Mouse (Mus musculus): Measurements from ENCODE around the gene Gpkow. TPM values are rescaled to one million over a fixed set of nuclear protein-coding genes. Genes with fewer than 3 reads are reported as not detected.

Gene Gpkow
- polyA plus RNA-seq (2017; shearing (Covaris generic)), result 10 to 100 TPM; 53.2 to 55.6 TPM

DNA sequence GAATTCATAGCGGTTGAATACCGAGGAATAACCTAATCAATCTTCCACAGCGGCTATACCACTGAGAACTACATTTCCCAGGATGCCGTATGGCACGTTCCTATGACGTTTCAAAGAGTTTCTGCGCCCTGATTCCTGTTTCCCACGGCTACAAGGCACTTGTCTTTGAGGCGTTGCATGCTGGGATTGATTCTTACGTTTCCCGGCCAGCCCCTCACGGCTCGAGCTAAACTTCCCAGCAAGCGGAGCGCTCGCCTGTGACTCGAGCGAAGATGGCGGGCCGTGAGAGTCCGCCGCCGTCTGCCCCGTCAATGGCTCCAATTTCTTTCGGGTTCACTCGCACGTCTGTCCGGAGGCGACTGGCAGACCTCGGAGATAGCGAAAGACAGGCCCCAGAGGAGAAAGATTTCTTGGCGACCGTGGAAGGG, at the start of gene Gpkow:
Gpkow (plus strand) TSS at position 178 of the 428 bp plus-strand sequence.

DNA sequence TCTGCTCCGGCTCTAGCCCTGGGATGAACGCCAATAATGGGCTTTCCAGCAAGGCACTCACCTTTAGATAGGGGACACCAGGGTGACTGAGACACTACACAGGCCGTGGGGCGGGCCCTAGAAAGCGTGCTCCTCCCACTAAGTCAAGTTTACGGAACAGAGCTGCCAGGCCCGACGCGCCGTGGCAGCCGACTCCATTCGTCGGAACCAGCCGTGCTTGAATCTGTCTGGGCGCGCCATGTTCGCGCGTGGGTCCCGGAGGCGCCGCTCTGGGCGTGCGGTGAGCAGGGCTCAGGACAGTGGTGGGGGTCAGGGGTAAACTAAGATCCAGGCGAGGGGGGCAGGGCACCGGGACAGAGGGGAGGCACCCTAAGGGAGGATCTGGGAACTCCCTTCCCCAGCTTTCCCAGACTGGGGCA, 39.7 kb upstream of the Gpkow start, which contains the start of gene Prickle3:
Prickle3 (plus strand) TSS at position 40 of the 419 bp plus-strand sequence.

DNA sequence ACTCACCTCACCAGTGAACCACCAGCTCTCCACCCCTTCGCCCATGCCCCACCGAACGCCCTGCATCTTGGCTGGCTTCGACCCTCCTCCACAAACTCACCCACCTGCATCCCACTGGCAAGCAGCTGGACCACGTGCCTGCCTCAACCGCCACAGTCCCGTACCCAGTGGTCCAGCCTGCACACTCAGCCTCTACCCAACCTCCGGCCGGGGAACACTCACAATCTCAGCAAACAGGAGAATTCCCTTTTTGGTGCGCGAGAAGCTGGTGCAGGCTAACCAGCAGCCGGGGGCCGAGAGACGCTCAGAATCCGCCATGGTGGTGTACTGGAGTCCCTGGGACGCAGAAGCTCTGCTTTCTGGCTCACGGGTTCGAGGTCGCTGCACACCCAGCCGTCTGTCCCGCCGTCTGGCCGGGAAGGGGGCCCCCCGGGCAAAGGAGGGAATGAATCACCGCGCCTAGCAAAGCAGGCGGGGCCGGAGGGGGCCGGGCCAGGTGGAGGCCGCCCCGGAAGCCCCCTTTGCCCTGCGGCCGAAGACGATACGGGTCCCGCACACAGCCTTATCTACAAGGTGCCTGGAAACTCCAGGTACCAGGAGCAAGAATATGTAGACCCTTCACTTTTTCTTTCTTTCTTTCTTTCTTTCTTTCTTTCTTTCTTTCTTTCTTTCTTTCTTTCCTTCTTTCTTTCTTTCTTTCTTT, 25.9 kb upstream of the Gpkow start, which contains the start of gene Plp2:
Plp2 (minus strand) TSS at position 470 of the 703 bp plus-strand sequence.

DNA sequence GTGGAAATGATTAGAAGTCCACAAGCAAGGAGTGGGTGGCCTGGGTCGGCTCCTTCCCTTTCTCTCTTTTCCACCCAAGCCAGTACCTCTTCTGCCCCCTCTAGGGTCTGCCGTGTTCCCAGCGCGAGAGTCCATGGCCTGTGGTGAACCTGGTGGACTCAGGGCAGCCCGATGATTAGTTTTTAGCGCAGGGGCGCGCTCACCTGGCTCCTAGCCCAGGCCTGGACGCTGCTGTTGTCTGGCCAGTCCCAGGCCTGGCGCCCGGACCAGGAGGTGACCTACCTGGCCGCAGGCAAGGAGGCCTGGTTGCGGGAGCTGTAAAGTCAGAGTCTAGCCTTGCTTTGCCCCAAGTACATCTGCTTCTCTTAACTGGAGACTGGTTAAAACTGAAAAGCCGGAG, 16.1 kb upstream of the Gpkow start, which contains the start of gene Magix:
Magix (minus strand) TSS at position 388 of the 400 bp plus-strand sequence.

DNA sequence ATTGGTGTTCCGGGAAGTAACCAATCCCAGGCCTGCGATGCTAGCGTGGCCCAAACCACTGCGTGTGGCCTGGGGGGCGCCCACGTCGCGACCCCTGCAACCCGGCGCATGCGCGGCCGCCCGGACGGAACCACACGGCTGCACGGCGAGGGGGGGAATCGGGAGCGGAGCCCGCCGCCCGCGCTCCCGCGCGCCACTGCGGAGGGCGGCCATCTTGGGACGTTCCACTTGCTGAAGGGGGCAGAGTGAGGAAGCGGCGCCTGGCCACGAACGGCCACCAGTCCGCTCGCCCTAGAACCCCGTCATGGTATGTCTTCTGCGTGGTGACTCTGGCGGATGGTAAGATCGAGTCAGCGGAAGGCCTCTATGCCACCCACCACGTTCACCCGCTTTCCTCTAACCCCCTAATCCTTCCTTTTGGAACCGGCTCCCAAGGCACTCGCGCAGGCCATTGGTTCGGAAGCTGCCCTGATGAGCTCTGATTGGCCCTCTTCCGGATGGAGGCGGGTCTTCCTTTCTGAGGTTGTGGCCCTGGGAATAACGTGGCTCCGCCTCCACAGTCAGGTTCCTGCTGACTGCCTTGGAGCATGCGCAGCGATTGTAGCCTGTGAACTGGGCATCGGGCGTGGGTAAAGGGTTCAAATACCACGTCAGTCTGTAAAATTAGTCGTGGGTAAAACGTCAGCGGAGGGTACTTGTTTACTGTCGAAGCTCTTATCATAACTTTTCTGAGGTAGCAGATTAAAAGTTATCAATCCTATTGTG, 17.4 kb downstream of the Gpkow start, which contains the start of gene Wdr45:
Wdr45 (plus strand) TSS at position 199 of the 765 bp plus-strand sequence.

DNA sequence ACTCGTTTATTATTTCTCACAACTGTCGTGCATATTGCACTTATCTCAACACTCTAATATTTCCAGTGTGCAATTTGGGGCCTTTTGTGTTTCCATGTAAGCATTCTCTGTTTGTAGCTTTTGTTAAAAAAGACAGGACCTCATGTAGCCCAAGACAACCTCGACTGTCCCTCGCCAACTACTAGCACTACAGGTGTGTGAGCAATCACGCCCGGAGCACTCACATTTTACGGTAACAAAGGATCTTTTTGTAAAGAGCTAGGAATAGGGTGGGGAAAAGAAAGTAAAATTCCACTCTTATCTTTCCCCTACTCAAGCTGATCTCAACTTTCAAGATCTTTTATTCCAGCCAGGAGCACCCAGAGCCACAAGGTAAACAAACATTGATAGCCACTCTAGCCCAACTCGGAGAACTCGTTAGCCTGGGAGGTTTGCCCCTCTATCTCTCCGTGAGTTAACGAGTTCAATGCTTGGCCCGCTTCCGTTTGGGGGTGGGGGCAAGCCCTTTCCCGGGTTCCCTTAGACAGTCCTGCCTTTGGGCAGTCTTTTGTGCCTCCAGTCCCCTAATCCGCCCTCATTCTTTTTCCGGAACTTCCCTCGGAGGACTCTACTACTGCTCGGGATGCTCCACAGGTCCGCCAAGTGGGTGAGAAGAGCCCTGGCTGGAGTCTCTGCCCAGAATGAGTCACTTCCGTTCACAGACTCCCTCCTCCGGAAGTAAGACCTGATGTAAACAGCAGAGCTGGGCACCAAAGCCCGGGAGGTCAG, 24.8 kb downstream of the Gpkow start, which contains the start of gene Gm45208:
Gm45208 (plus strand) TSS at position 732 of the 768 bp plus-strand sequence.

DNA sequence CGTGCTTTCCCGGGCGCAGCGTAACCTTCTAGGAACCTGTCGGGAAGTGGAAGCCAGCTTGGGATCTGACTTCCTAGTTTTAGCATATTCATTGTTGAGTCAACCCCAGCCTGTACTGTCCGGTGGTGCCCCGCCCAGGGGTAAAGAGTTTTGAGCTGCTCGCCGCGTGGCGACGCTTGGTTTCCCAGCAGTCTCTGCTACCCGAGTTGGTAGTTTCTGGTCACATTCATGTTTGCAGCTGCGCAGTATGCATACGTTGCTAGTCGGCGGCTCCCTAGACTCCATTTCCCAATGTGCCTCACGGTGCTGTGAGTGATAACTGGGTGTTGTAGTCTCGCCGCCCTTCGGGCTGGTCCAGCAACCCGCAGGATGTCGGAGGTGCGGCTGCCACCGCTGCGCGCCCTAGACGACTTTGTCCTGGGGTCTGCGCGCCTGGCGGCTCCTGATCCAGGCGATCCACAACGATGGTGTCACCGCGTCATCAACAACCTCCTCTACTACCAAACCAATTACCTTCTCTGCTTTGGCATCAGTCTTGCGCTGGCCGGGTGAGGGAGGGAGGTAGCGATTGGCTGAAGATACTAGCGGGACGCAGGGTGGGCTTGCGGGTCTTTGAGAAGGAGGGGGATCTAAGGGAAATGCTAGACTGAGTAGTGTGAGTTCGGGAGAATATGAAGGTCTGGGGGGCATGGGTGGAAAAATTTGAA, 31.4 kb downstream of the Gpkow start, which contains the start of gene Praf2:
Praf2 (plus strand) TSS at position 225 of the 707 bp plus-strand sequence.

DNA sequence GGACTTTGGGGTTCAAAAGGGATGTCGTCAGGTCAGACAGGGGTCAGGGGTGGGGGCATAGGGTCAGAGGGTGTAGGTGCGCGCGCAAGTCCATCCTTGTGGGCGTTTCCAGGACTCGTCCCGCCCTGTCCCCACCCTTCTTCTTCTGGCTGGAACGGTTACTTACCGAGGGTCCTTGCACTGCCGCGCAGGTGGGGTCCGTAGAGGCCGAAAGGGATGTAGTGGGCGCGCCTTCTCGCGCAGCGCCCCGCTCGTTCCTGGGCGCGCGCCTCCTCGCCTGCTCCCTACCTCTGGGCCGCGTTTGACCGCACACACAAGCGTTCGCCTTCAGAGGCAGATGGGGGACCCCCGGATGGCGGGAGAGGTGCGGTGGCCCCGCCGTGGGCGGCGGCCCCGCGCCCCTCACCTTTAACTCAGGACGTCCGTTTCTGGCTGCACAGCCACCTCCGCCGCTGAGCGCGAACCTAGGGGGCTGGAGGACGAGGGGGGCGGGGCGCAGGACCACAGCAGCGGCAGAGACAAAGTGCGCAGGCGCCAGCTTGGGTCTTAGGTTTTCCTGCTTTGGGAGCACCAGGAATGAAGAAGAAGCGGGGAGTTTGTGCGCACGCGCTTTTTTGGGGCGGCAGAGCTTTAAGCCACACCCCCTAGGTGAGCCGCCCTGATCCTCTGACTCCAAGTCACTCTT, 53.6 kb downstream of the Gpkow start, which contains the start of gene Ccdc120:
Ccdc120 (minus strand) TSS at position 474 of the 685 bp plus-strand sequence.

Other genes with a start within 250 kb of the Gpkow start
- gene Foxp3, start 123.5 kb upstream of the Gpkow start, polyA plus RNA-seq (2017; shearing (Covaris generic)), result 100 to 1,000 TPM; 131 to 160 TPM
- 10 to 100 TPM; 13.0 to 20.2 TPM for gene Ppp1r3f, start 122.8 kb upstream of the Gpkow start, polyA plus RNA-seq (2017; shearing (Covaris generic))
- 10 to 100 TPM; 14.3 to 20.4 TPM for gene Ccdc22, start 91.6 kb upstream of the Gpkow start, polyA plus RNA-seq (2017; shearing (Covaris generic))
- not detected for gene Cacna1f, start 90.0 kb upstream of the Gpkow start, polyA plus RNA-seq (2017; shearing (Covaris generic))
- 10 to 100 TPM in 1 of 2 experiments, 1 to 10 TPM in 1; 9.8 to 11.2 TPM for gene Syp, start 58.7 kb upstream of the Gpkow start, polyA plus RNA-seq (2017; shearing (Covaris generic))
- 10 to 100 TPM; 20.7 to 26.7 TPM for gene Prickle3, start 39.9 kb upstream of the Gpkow start, polyA plus RNA-seq (2017; shearing (Covaris generic))
- 100 to 1,000 TPM; 131 to 140 TPM for gene Plp2, start 25.7 kb upstream of the Gpkow start, polyA plus RNA-seq (2017; shearing (Covaris generic))
- gene Magix, start 15.9 kb upstream of the Gpkow start, polyA plus RNA-seq (2017; shearing (Covaris generic)), result under 1 TPM; 0.07 to 0.15 TPM
- gene Wdr45, start 17.2 kb downstream of the Gpkow start, polyA plus RNA-seq (2017; shearing (Covaris generic)), result 10 to 100 TPM; 79.2 to 82.1 TPM
- gene Gm45208, start 25.1 kb downstream of the Gpkow start, polyA plus RNA-seq (2017; shearing (Covaris generic)), result not detected
- gene Praf2, start 31.3 kb downstream of the Gpkow start, polyA plus RNA-seq (2017; shearing (Covaris generic)), result 10 to 100 TPM; 23.5 to 24.1 TPM
- gene Ccdc120, start 53.8 kb downstream of the Gpkow start, polyA plus RNA-seq (2017; shearing (Covaris generic)), result not detected
- 10 to 100 TPM; 25.7 to 39.5 TPM for gene Tfe3, start 65.4 kb downstream of the Gpkow start, polyA plus RNA-seq (2017; shearing (Covaris generic))
- 10 to 100 TPM; 74.5 to 78.6 TPM for gene Gripap1, start 92.6 kb downstream of the Gpkow start, polyA plus RNA-seq (2017; shearing (Covaris generic))
- gene Kcnd1, start 125.2 kb downstream of the Gpkow start, polyA plus RNA-seq (2017; shearing (Covaris generic)), result under 1 TPM; 0.21 to 0.61 TPM
- gene Otud5, start 144.2 kb downstream of the Gpkow start, polyA plus RNA-seq (2017; shearing (Covaris generic)), result 100 to 1,000 TPM; 135 to 174 TPM
- 100 to 1,000 TPM in 1 of 2 experiments, 10 to 100 TPM in 1; 57.1 to 169 TPM for gene Pim2, start 181.1 kb downstream of the Gpkow start, polyA plus RNA-seq (2017; shearing (Covaris generic))
- gene Slc35a2, start 186.9 kb downstream of the Gpkow start, polyA plus RNA-seq (2017; shearing (Covaris generic)), result 10 to 100 TPM; 21.5 to 29.9 TPM
- 100 to 1,000 TPM in 1 of 2 experiments, 10 to 100 TPM in 1; 99.4 to 142 TPM for gene Pqbp1, start 202.1 kb downstream of the Gpkow start, polyA plus RNA-seq (2017; shearing (Covaris generic))
- 100 to 1,000 TPM; 122 to 162 TPM for gene Timm17b, start 202.2 kb downstream of the Gpkow start, polyA plus RNA-seq (2017; shearing (Covaris generic))
- not detected for gene Gm10491, start 210.7 kb downstream of the Gpkow start, polyA plus RNA-seq (2017; shearing (Covaris generic))
- gene Gm10490, start 212.4 kb downstream of the Gpkow start, polyA plus RNA-seq (2017; shearing (Covaris generic)), result not detected
- gene Pcsk1n, start 222.7 kb downstream of the Gpkow start, polyA plus RNA-seq (2017; shearing (Covaris generic)), result not detected
- gene Eras, start 231.5 kb downstream of the Gpkow start, polyA plus RNA-seq (2017; shearing (Covaris generic)), result not detected

Data from activated CD4-positive, CD25-positive, alpha-beta regulatory T cell (primary cell).